Mouse (Mus musculus) urinary bladder, postnatal 14 days (tissue): ENCODE measurements around the gene Adgrl2.

Source experiments
- DNase-seq: peaks from one replicate; pipeline ENCODE4 v3.0.0; 2021; ENCODE audit warnings: low spot score

Adgrl2 gene

GRCm38 (mm10) chr3:148977124-148977529 is 13.2 kb downstream of the Adgrl2 start:
- no peak for DNase-seq

DNA sequence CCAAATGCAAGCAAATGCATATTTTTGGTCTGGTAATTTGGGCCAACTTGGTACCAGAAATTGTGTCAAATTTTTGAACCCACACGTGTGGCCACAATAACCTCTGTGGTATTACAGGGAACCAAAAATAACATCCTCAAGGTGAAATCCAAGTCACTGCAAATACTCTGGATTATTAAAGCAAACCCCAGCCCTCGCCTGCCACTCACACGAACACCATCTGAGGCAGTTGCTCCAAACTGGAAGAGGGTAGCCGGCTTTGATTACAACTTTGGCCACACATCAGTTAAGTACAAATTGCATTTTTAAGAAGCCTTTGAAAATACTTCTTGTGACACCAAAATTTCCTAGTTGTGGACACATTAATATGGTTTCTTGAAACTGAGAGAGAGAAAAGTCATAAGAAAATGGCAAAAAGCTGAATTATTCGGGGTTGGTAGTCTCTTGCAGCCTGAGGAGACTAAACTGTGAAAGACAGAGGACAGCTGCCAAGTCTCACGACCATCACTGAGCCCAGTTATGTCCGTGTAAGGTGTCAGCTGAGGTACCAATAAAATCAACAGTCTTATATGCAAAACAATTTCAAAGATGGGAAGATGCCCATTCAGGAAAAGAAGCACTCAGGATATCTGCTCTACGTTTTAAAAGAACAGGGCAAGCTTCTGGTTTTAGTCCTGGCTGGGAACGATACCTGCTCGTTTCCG is 18.3 kb downstream of the Adgrl2 start:
- DNase-seq, result no peak

GRCm38 (mm10) chr3:148964991-148965605 is 25.3 kb downstream of the Adgrl2 start:
- no peak for DNase-seq

GRCm38 (mm10) chr3:148963381-148964044 is 26.8 kb downstream of the Adgrl2 start:
- no peak for DNase-seq

GRCm38 (mm10) chr3:148961611-148962010 is 28.7 kb downstream of the Adgrl2 start:
- no peak for DNase-seq

- DNase-seq, result no peak
Measured at GRCm38 (mm10) chr3:148960751-148961289, 29.5 kb downstream of the Adgrl2 start.

GRCm38 (mm10) chr3:148960215-148960614 is 30.1 kb downstream of the Adgrl2 start:
- DNase-seq, result no peak

GRCm38 (mm10) chr3:148959327-148960025 is 30.9 kb downstream of the Adgrl2 start:
- DNase-seq, result peak; percentile 20

GRCm38 (mm10) chr3:148958714-148959113 is 31.6 kb downstream of the Adgrl2 start:
- DNase-seq, result no peak

DNA sequence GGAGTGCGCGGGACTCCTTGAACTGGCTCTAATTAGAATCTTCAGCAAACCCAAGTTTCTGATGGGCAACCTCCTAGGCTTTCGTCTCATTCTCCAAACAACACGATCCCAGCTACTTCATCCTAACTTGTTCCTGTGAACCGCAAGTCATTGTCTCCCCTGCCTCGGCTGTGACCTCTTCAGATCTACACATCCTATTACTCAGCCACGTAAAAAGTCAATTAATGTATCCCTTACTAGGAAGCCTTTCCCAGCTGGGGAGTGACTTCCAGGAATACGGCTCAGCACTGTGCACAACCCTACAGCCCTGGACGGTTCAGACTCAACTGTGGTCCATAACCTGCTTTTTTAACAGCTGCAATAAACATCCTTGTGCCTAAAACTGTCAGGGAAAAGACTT is 32.2 kb downstream of the Adgrl2 start:
- no peak for DNase-seq

DNA sequence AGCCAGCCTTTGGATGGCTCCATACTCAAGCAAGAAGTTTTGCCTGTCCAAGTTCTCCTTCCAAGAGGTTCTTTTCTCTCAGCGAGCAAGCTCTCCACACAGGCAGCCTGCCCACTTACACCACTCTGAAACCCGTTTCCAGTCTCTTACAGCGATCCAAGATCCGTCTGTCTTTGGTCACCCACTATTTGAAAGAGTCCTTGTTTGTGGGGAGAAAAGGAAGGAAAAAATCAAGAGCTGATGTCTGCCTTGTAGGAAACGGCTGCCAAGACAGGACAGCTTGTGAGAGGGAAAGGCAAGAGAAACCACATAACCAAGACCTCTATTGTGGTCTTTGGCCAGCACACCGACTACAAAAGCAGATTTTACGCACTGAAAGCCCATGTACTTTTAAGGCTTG is 33.5 kb downstream of the Adgrl2 start:
- DNase-seq, result no peak

DNA sequence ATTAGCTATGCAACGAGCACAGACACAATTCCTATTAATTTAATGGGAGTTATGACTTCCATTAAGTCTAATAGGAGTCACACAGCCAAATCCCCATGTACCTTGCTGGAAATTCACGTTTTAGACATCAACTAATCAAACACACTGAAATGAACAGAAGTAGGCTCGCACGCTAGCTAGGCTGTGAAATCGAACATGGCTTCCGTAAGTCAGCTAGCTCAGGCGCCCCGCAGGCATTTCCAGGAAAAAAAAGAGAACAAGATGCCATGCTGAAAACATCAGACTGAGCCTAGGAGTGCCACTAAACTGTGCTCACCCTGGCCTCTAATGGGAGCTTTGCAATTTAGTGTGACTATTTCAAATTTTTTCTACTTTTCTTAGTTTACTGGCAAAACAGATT is 40.6 kb downstream of the Adgrl2 start:
- DNase-seq, result no peak

DNA sequence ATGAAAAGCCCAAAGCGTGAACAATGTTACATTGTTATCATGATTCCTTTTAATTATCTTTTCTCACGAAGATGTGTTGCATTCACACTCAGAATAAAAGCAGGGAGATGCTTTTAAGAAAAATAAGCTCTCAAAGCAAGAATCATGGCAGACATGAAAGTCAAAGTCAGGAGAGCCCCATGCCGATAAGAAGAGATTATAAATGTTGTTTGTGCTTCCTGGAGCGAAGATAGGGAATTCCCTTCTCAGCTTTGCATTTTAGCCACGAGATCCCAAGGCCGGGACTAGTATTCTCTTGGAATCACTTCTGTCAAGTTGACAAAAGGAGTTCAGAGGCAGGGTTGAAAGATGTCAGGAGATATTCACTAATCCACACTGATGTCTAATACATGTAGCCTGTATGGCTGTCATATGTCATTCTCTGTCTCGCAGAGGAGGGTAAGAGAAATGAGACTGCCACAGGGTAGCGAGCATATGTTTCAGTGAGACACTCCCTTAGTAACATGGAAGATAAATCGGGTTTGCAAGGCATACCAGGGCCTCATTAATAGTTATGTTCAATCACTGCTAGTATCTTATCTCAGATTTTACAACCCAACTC is 42.5 kb downstream of the Adgrl2 start:
- DNase-seq, result no peak

DNA sequence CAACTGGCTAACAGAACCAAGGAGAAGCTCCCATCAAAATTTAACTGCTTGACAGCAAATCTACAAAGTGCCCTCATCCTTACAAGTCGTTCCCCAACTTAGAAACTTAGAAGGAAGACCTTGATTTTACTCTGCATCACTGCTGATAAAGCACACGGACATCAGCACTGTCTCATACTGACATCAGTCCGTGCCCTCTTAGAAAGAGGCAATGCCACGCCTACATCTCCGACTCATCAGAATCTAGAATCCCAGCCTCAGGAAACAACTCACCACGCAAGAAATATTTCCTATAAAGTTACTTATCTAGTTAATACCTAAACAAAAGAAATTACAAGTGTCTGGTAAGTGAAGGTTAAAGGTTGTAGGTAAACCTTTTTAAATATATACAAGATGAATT is 43.1 kb downstream of the Adgrl2 start:
- no peak for DNase-seq

- DNase-seq, result no peak
Measured at GRCm38 (mm10) chr3:148945534-148945933, 44.8 kb downstream of the Adgrl2 start.

DNA sequence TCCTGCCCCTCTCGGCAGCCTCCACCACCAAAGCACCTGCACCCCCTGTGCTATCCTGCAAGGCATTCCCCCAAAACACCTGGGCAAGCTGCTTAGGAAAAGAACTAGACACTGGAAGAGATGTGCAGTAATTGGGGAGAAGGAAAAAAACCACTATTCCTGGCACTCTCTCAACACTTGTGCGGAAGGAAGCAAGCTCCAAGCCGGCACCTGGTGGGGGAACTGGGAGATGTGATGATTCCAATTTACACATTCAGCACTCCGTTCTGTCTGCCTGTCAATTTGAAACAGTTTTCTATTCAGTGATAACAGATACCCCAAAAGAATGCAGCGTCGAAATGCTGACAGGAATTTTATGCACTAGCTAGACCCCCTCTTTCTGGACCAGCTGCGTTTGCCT is 50.9 kb downstream of the Adgrl2 start:
- no peak for DNase-seq

DNA sequence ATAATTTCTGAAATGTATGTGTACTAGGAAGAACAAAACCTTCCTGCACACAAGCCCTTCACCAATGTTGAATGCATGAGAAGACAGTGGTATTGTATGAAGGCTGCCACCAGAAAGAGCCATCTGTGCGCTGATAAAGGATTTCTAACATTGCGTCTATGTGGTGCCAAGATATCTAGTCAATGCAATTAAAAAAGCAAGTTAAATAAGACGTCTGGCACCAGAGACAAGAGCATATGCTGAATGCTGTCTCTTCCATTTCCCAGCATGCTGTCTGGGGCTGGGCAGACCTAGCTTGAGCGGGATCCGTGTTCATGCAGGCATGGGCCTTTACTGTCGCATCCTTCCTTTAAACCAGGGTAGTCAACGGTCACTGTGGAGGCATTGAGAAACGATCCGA is 55.3 kb downstream of the Adgrl2 start:
- DNase-seq, result no peak

DNA sequence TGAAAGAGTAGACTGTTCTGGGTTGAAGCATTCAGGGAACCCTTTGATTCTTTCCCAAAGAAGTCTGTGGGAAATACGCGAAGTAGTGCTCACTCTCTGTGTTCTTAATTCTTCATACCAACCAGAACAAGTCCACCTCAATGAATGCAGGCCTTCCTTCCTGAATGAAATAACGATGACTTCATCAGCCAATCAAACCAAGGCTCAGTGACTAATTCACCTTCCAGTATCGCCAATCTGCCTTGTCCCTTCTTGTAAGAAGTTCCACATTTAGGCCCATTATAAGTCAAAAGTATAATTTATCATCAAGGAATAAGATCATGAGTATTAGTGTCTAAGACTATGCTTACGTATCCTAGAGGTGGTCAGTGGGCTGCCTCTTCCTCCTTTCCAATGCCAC is 56.1 kb downstream of the Adgrl2 start:
- DNase-seq, result no peak

DNA sequence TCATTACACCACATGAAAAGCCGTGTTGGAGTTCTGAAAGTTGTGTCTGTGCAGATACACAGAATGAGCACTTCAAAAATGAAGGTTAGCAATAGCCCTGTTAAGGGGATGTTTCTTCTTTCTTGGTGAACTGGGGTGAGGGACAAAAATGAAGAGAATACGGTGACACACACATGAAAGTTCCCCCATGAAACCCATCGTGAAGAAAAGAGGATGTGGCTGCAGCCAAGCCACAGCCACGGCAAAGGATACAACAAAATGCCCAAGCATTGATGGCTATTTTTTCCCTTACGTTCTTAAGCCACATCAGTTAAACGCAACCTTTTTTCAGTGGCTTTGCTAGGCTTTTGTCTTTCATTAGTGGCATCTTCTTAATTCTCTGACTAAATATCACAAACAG is 57.2 kb downstream of the Adgrl2 start:
- DNase-seq, result no peak

- DNase-seq, result no peak
Measured at GRCm38 (mm10) chr3:148930913-148931312, 59.4 kb downstream of the Adgrl2 start.

DNA sequence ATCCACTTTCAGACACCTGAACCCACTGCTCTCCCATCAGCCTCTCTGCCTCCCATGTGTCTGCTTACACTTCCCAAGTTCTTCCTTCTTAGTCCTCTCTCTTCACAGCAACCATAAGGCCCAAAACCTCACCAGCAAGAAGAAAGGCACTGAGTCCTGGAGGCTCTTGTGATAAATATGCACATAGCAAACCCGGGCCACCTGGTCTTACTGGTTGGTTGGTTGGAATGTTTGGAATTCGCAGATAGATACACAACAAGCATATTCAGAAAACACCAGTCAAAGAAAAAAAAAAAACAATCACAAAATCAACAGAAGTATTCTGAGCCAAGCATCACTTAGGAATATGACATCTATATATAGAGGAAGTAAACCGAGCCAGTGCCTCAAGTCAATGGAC is 64.0 kb downstream of the Adgrl2 start:
- no peak for DNase-seq

GRCm38 (mm10) chr3:148922618-148923095 is 67.7 kb downstream of the Adgrl2 start:
- no peak for DNase-seq
